Mouse (Mus musculus) myocyte (in vitro differentiated cells): ENCODE measurements around the gene AC129217.1.

ENCODE experiments used
- POLR2A ChIP-seq: IDR thresholded peaks from one replicate; pipeline ENCODE4 v1.6.1; 2011; ENCODE audit warnings: low read depth, mild to moderate bottlenecking, control low read depth, moderate library complexity; ENCODE audit not compliant: insufficient read length
- POLR2AphosphoS2 ChIP-seq: IDR thresholded peaks from one replicate; pipeline ENCODE4 v1.6.1; 2011; ENCODE audit warnings: low read depth, control low read depth; ENCODE audit not compliant: insufficient read length

- TF ChIP-seq POLR2AphosphoS2 (no peak), POLR2A (no peak)
These were observed 39.4 kb upstream of the AC129217.1 start for GRCm38 (mm10) chr19:8790171-8790570.
